Mouse (Mus musculus): Measurements from ENCODE around the gene Zfyve9. TPM values are rescaled to one million over a fixed set of nuclear protein-coding genes. Genes with fewer than 3 reads are reported as not detected.

Zfyve9 gene
- total RNA-seq, 2 experiments from 2014 or later: 35.0 to 43.7 TPM

GRCm38 (mm10) chr4:108608651-108609050 is 171.9 kb downstream of the Zfyve9 start:
- DNase-seq: no peak

DNA sequence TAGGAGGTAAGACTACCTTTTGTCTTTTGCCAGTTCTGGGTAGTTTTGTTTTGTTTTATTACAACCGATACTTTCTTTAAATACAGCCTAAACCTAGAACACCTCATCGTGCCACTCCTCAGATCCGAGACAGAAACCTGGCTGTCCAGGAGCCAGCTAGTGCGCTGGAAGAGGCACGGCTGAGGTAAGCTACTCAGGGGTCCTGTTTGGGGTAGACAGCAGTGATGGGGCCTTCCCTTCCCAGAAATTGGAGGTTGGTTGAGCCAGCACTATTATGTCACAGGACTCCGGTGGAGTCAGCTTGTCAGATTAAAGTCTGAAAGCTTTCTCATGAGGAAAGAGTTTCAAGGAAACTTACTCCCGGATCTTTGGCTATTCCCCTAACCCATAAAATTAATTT is 178.7 kb downstream of the Zfyve9 start:
- DNase-seq: no peak

DNA sequence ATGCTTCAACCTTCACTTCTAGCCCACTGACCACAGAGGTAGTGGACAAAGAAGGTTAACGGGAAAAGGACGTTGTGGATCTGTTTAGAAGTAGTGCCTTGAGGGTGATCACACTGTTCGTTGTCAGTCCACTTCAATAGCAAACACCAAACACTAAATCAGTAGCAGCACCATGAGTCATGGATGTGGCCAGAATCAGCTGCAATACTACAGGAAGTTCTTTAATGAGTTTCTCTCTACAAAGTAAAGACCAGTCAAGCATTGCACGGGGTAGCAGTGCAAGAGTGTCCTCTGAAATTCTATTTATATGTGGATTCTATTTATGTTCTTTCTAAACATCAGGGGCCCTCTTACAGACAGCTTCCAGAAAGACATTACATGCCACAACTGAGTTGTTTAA is 182.3 kb downstream of the Zfyve9 start:
- DNase-seq: no peak

GRCm38 (mm10) chr4:108595785-108596184 is 184.8 kb downstream of the Zfyve9 start:
- no peak for DNase-seq

GRCm38 (mm10) chr4:108593376-108593775 is 187.2 kb downstream of the Zfyve9 start:
- no peak for DNase-seq

Other genes starting within 250 kb of the Zfyve9 start
- 10 to 100 TPM; 12.0 to 12.7 TPM for gene Prpf38a, start 201.5 kb downstream of the Zfyve9 start, total RNA-seq (2021)
- not detected for gene Orc1, start 201.4 kb downstream of the Zfyve9 start, total RNA-seq (2021)
- 10 to 100 TPM; 14.8 to 18.8 TPM for gene Cc2d1b, start 160.9 kb downstream of the Zfyve9 start, total RNA-seq (2021)
- 1 to 10 TPM in 1 of 2 experiments, under 1 TPM in 1; 0.59 to 1.2 TPM for gene 3110021N24Rik, start 61.1 kb downstream of the Zfyve9 start, total RNA-seq (2021)
- 10 to 100 TPM; 39.4 to 44.8 TPM for gene Btf3l4, start 52.8 kb upstream of the Zfyve9 start, total RNA-seq (2021)
- gene Txndc12, start 53.8 kb upstream of the Zfyve9 start, total RNA-seq (2021): 10 to 100 TPM; 12.0 to 15.1 TPM
- 10 to 100 TPM; 19.7 to 20.7 TPM for gene Kti12, start 67.0 kb upstream of the Zfyve9 start, total RNA-seq (2021)
- gene A730015C16Rik, start 67.8 kb upstream of the Zfyve9 start, total RNA-seq (2021): not detected
- gene Rab3b, start 98.3 kb upstream of the Zfyve9 start, total RNA-seq (2021): not detected
- 100 to 1,000 TPM in 1 of 2 experiments, 10 to 100 TPM in 1; 94.5 to 106 TPM for gene Nrd1, start 219.9 kb upstream of the Zfyve9 start, total RNA-seq (2021)